Mouse (Mus musculus): ENCODE data around the gene Tmem229a. TPM values are rescaled to one million over a fixed set of nuclear protein-coding genes. Genes with fewer than 3 reads are reported as not detected.

Gene Tmem229a
- 0.47 TPM for polyA plus RNA-seq (2014; fragmentation: Illumina TruSeq; extraction: RNeasy Lipid Tissue Mini Kit (QIAGEN cat#74804); ENCODE audit: low read depth, low replicate concordance)

DNA sequence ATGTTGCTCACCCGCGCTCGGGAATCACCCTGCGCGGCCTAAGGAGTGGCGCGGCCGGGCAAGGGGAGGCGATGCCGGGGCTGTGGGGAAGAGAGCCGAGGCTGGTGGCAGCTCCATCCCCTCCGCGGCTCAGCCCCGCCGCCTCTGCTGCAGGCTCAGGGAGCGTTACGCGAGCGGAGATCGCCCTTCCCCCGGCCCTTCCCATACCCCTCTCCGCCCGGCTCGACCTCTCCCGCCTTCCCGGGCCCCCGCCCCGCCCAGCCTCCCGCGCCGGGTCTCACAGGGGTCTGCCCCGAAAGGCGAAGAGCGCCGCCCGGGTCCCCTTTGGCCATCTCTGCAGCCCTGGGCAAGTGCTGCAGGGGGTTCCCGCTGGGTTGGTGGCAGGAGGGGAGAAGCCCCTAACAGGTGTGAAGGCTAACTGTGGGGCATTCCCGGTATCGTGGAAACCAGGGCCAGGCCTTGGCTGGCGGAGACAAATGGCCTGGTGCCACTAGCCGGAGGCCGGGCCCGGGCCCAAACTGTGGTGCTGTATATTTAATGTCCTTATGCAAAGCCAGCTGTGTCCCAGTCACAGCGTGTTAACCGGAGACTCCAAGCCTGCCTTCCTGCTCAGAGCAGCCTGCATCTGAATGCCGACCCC is at the start of gene Tmem229a:
Tmem229a (minus strand) TSS at position 352 of the 640 bp plus-strand sequence.

Other genes starting within 250 kb of the Tmem229a start
- 0.98 TPM for gene Hyal6, start 223.1 kb downstream of the Tmem229a start, polyA plus RNA-seq (2014; fragmentation: Illumina TruSeq; extraction: RNeasy Lipid Tissue Mini Kit (QIAGEN cat#74804); ENCODE audit: low read depth, low replicate concordance)
- not detected for gene Hyal4, start 208.0 kb downstream of the Tmem229a start, polyA plus RNA-seq (2014; fragmentation: Illumina TruSeq; extraction: RNeasy Lipid Tissue Mini Kit (QIAGEN cat#74804); ENCODE audit: low read depth, low replicate concordance)
- 0.78 TPM for gene Spam1, start 165.1 kb downstream of the Tmem229a start, polyA plus RNA-seq (2014; fragmentation: Illumina TruSeq; extraction: RNeasy Lipid Tissue Mini Kit (QIAGEN cat#74804); ENCODE audit: low read depth, low replicate concordance)
- 1.1 TPM for gene Hyal5, start 98.3 kb downstream of the Tmem229a start, polyA plus RNA-seq (2014; fragmentation: Illumina TruSeq; extraction: RNeasy Lipid Tissue Mini Kit (QIAGEN cat#74804); ENCODE audit: low read depth, low replicate concordance)